Mouse (Mus musculus) left cerebral cortex, postnatal 36 days (tissue): ENCODE data around the gene Foxf1. TPM values are rescaled to one million over a fixed set of nuclear protein-coding genes. Genes with fewer than 3 reads are reported as not detected.

Experiments used
- DNase-seq, 2 experiments: peaks; one replicate each; pipeline ENCODE4 v3.0.0; 2021 to 2022; ENCODE audit warnings: low spot score in 2 of 2, mixed read lengths in 1 of 2
- intact Hi-C: fragments of 180-260 bp; cut with DNase I; formaldehyde crosslinking; loops from one replicate; pipeline ENCODE4 v1.15.1; 2025
- total RNA-seq, 2 experiments: library from RNA; stranded (reverse); gene quantifications; 2 replicates each; pipeline ENCODE4 v1.2.3; 2021

The Foxf1 gene
- under 1 TPM; 0.70 to 0.94 TPM for total RNA-seq

DNA sequence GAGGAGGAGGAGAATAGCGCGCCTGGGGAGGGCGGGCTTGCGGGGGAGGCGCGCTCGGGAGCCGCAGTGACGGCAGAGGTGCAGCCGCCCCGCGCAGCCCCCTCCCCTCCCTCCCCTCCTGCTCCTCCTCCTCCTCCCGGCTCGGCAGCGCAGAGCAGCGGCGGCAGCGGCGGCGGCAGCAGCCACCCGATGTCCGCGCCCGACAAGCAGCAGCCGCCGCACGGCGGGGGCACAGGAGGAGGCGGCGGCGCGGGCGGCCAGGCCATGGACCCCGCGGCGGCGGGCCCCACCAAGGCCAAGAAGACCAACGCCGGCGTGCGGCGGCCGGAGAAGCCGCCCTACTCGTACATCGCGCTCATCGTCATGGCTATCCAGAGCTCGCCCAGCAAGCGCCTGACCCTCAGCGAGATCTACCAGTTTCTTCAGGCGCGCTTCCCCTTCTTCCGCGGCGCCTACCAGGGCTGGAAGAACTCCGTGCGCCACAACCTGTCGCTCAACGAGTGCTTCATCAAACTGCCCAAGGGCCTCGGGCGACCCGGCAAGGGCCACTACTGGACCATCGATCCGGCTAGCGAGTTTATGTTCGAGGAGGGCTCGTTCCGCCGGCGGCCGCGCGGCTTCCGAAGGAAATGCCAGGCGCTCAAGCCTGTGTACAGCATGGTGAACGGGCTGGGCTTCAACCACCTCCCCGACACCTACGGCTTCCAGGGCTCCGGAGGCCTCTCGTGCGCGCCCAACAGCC is at the start of gene Foxf1:
Foxf1 (plus strand) TSS at position 177 of the 742 bp plus-strand sequence.
- intact Hi-C loops, result loop anchor here (5.0 kb wide), 2 partner anchors 112 to 197 kb away; no protein-coding TSS in a partner anchor
- no peak for DNase-seq

DNA sequence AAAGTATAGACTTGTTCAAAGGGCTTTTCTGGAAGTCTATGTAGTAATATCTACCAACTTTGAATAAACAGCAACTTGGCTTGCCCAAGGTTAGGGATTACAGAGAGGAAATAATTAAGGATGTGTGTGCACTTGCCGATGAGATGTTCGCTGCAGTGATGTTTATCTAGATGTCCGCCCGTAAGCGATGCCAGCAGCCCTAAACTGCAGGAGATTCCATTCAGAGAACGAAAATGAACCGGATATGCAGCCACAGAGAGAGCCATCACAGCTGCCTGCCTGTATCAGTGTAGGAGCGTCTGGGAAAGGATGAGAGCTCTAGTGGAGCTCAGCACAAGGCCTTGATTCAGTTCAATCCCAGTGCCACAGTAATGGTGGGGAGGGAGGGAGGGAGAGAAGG is 48.6 kb upstream of the Foxf1 start:
- DNase-seq, result no peak
- intact Hi-C loops, result no loop called here

DNA sequence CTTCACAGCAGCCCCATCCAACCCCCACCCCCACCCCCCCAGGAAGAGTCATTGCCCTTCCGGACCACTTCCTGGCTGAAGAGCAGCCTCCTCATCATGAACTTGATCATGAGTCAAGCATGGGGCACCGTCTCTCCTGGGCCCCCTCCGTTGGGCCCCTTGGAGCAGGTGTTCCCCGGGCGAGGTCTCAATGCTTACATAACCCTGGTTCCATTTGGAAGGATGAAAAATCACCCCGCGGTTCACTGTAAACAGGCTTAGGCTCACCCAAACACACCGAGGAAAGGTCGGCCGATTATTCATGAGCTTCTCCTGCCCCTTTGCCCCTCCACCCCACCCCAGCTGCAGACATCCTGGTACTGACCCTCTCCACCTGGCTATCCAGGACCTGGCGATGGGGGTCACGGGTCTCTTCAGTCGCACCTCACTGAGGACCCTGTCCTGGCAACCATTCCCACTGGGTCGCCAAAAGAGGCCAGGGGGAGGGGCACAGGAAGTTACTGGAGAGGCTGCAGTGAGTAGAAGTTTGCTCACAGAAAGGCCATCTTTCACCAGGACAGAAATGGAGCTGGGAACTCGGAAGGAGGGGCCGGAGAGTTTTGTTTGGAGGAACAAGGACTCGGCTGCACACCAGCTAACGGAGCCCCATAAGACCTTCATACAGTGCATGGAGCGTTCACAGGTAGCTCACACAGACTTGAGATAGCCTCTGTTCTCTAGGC is 40.3 kb upstream of the Foxf1 start:
- intact Hi-C loops, result no loop called here
- no peak for DNase-seq

DNA sequence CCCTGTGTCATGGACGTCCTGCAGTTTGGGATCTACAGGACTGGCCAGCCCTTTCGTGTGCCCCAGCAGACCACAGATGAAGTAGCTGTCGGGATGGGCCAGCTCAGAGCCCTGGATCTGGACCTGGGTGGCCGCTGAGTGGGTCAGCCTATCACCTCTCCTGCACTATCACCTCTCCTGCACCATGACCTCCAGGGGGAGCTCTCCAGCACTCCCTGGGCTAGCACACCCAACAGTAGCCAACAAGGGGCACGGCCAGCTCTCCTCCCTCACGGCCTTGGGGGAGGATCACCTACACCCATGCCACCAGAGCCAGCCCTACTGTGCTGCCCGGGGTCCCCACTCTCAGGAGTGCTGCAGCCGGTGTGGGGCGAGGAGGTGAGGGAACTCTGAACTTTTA is 36.7 kb upstream of the Foxf1 start:
- intact Hi-C loops, result no loop called here
- no peak for DNase-seq

DNA sequence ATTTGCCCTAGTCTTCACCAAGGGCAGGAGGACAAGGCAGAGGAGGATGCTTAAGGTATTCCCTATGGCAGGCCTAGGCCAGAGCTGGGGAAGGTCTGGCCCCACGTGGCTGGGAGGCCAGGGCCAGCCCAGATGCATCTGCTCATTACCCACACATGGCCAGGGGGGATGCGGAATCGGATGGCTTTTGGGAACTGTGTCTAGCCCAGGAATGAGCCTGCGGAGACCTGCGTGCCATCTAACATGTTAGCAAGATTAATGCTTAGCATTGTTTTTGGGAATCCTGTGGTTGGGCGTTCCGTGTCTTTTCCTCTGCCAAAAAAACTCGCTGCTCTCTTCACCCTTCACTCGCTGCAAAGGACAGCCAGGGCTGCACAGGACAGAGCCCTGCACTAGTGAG is 26.1 kb upstream of the Foxf1 start:
- intact Hi-C loops, result no loop called here
- DNase-seq, result no peak

DNA sequence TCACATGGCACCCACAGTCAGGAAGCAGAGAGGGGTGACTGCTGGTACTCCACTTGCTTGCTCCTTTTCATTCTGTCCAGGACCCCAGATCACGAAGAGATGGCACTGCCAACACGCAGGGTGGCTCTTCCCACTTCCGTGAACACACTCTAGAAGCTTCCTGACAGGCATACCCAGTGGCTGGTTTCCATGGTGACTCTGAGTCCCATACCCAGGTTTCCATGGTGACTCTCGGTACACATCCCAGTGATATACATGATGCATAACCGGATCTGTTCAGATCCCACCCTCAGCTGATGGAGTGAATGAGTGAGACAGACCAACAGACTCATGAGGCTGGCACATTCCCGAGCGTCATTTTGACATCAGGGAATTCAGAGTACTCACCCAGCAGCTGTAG is 25.1 kb upstream of the Foxf1 start:
- intact Hi-C loops, result no loop called here

DNA sequence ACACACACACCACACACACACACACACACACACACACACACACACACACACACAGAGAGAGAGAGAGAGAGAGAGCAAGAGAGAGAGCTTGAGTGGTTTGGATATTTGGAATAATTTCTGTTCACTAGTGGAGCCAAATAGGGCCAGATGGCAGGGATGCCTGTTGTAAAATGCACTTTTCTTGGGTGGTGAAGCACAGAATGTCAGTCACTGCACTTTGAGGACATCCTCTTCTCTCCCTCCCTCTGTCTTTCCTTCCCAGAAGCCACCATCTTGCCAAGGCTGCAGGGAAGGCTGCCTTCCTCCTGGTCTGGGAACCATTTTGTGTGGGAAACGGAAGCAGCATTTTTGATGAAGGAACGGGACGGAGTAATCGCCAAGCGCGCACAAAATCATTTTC is 21.7 kb upstream of the Foxf1 start:
- DNase-seq, result no peak
- intact Hi-C loops, result no loop called here

More for the DNA sequence above, 25.1 kb upstream of the Foxf1 start:
- peak in 1 of 2 experiments; percentile 25 for DNase-seq

DNA sequence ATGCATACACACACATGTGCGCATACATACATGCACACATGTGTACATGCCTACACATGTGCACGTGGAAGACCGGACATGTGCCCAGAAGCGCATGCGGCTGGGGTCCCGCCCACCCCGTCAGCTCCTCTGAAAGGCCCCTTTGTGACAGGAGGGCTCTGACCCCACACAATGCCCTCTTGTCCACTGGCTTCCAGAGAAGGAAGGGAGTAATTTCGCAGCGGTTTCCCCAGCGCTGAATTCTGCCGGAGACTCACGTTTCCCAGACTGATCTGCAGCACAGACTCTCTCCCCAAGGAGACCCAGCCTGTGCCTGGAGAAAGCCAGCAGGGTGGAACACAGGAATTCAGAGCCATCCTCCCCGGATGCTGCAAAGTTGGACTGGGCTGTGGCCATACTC is 20.5 kb upstream of the Foxf1 start:
- no peak for DNase-seq
- intact Hi-C loops, result no loop called here

DNA sequence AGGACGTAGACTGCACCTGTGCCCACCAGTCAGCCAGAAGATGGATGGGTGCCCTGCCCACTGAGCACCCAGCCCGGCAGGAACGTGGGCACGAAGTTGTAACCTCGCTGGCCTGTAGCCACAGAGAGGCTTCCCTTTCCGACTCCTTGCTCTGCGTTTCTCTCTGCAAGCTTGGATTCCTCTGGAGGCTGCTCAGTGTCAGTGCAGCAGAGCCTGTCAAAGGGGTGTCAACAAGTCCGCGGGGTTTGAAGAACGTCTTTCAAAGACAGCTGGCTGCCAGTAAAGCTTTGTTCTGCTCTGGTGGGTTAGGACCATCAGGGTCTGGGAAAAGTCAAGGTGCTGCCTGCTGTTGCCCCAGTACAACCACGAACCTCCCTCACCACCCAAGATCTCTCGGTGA is 12.7 kb upstream of the Foxf1 start:
- intact Hi-C loops, result no loop called here
- DNase-seq, result no peak

DNA sequence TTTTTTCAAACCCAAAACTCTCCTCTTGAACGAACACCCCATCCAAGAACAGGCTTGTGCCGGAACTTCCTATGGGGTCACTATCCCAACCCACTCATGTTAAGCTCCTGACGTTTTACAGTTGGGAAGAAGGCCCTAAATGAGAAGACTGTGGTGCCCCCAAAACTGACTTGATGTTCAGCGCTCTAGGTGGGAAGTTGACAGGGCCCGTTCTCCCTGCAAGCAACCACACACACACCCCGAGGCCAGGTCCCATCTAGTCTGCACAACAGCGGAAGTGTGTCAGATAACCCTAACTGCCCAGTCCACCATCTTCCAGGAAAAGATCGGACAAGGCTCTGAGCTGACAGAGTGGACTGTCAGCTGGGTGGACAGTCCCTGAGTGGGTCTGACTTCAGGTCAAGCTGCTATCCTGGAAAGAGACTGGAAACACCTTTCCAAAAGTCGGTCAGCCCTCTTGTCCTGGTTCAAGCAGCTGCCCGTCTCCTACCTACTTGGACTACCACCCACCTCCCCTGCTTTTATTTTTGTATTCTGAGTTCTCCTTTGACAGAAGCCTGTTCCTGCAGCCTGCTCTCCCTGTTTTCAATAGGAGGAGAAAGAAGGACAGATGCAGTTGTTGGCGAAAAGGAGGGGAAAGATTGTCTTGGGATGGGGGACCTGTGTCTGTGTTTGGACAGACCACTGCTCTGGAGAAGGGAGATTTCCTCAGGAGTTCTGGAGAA is 11.6 kb upstream of the Foxf1 start:
- DNase-seq, result no peak
- intact Hi-C loops, result no loop called here

DNA sequence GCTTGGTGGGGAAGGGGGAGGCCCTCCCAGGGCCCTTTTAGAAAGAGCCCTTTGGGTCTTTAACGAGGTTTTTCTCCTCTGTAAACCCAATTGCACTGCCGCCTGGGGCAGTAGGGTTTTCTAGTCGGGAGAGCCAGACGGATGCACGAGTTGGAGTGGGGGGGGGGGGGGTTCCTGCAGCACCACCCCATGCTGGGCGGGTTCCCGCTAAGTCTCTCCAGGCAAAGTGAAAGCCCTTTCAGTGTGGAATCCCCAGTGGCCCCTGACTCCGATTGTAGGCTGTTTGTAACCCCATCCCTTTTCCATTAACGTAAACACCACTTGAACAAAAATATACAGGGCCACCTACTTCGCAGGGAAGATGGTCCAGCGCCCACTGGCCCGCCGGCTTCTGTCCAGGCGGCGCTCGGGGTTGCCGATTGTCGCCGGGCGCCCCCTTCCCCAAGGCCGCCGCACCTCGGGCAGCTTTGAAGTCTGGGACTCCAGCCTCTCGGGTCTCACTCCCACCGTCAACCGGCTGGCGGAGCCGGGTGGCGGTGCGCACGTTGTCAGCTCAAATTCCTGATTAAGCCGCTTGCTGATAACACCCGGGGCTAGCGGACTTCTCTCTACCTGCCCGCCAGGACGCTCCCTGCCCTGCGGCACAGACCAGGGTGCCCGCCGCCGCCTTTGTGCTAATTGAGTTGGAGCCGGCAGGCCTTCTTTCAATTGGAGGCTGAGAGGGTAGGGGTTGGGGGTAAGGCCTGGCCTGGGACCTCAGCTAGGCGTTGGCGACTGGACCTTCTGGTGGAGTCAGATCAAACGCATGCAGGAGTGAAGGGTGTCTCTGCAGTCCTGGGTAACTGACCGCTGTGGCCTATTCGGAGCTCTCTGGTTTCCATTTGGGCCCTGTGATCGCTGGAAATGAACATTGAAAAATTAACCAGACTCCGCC is 10.7 kb upstream of the Foxf1 start:
- DNase-seq, result no peak
- intact Hi-C loops, result no loop called here

DNA sequence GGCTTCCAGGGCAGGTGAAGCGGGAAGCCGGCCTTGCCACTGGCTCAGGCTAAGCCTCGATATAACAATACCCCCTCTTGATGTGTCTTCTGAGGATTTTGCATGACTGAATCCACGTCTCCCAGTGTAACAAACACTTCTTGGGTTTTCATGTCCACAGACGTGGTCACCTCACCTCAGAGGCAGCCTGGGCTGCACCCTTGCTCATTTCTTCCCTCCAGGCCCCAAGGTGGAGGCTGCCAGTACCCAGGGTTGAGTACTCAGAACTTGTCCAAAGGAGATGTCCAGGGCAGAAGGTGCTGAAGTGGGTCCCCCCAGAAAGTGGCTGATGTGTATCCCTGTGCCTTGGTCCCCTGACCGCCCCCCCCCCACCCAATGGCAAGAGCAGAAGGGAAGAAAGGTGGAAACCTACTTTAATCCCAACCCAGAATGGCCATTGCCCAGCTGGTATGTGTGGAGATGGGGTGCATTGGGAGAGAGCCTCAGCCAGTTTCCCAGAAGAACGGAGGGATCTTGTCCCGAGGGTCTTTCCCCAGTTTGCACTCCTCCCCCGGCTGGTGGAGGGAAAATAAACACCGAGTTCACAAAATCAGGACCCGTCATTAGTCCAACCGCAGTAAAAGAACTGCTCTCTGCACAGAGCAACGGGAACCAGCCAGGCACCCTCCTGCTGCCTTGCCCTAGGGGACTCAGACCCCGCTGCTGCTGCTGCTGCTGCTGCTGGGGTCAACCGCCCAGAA is 9.9 kb upstream of the Foxf1 start:
- intact Hi-C loops, result no loop called here
- no peak for DNase-seq

DNA sequence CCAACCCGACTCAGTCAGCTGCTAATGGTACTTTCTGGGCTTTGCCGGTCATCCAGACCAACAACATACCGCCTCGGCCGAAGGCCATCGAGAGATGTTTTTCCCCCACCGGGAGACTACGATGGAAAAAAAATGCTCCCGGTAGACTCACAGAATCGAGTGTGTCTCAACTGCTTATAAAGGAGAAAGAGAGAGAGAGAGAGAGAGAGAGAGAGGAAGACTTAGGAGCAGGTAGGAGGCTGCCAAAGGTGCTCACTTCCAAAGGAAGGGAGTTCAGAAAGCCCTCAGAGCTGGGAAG is 9.4 kb upstream of the Foxf1 start:
- DNase-seq, result no peak
- intact Hi-C loops, result loop anchor here (5.0 kb wide), 1 partner anchor 43 kb away; the partner anchor contains the start of gene Foxc2

DNA sequence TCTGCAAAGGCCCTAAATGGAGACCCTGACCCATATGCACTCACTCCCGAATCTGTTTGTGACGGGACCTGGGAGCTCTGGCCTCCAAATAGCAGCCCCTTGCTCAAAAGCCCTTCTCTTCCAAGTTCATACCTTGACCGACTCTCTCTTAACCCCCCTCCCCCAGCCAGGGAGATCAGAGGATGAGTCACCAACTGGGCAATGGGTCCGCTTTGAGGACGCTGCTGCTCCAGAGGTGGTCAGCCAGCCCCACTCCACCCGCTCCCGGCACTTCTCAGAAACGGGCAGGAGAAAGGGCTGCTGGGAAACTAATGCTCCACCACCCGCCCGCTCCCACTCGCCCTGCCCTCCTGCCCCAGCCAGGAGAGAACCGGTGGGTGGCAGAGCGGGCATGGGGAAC is 8.2 kb upstream of the Foxf1 start:
- intact Hi-C loops, result loop anchor here (5.0 kb wide), 1 partner anchor 41 kb away; the partner anchor contains the start of gene Foxc2
- DNase-seq, result no peak

DNA sequence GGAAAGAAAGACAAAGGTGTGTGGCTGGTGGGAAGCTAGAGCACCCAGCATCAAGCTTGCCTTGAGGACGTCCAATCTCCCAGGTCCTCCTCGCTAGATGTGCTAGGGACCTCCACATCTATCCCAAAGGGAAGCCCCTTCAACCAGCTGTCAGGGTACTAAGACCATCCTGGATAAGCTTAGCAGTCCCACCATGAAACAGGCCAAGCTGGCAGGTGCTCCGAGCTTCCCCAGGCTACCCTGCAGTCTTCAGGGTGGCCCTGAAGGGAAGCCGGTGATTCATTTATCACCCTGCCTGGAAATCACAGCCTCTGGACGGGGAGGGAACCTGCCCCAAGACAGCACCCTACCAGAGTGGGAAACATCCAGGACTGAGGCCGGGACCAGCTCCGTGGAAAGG is 7.6 kb upstream of the Foxf1 start:
- no peak for DNase-seq
- intact Hi-C loops, result loop anchor here (5.0 kb wide), 1 partner anchor 41 kb away; the partner anchor contains the start of gene Foxc2

DNA sequence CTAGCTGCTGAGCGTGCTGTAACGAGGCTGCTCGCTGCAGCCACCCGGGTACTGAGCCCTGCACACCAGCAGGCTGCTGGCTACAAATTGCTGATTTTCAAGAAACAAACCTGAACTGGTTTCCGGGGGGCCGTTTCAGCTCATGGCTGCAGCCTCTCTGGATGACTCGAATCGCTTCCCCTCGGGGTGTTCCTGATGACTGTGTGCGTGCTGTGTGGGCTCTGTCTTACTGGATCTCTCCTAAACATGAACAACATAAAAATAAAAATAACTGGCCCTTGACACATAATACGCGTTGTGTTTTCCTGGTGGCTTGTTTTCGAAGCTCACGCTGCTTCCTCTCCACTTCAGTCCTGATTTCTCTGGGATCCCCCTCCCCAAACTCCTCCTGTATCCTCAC is 5.5 kb upstream of the Foxf1 start:
- intact Hi-C loops, result loop anchor here (5.0 kb wide), 1 partner anchor 39 kb away; the partner anchor contains the start of gene Foxc2
- DNase-seq, result no peak

DNA sequence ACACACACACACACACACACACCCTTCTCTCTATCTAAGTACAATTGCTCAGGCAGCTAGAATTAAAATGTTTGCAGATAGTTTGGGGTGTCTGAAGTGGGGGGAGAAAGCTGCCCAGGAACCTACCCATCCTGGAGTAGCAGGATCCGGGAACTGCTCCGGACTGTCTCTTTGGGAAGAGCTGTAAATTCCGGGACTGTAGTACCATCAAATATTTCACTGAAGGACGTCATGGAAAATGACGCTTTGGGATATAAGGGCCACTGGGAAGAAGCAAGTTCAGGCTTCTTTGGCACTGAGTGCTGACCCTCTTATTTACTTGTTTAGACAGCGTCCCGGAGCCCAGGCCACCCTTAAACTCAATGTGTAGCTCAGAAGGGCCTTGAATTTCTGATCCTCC is 5.0 kb upstream of the Foxf1 start:
- intact Hi-C loops, result loop anchor here (5.0 kb wide), 1 partner anchor 38 kb away; the partner anchor contains the start of gene Foxc2
- DNase-seq, result no peak

DNA sequence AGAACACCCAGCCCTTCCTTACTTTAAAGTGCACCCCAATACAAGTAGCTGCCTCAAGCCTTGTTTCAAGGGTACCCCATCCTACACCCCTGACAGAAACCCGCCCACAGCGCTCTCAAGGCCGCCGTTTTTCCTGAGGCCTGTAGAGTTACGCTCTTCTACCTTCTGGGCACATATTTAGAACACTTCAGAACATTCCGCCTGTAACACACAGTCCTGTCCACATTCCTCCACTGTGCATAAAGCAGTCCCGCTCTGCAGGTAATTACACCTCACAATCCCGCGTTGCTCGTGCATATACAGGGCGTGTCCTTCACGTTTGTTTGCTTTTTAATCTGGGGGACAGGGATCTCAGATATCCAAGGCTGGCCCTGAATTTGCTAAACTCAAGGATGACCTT is 4.2 kb upstream of the Foxf1 start:
- no peak for DNase-seq
- intact Hi-C loops, result loop anchor here (5.0 kb wide), 3 partner anchors 37 to 193 kb away; partner anchors contain the start of gene Foxc2
